Mouse (Mus musculus): ENCODE measurements at regions not wholly inside any gene's neighbourhood (a gene's known extent, or its start where the extent isn't known, plus 50 kb on each side); places are given as distances from the start of the nearest gene placed in this dataset.

GRCm38 (mm10) chr2:71694758-71695310 is 50.6 kb upstream of the Itga6 start:
- no peak for TF ChIP-seq GATA1 (IDR thresholded peaks at IDR 0.05; ENCODE audit: borderline replicate concordance, low read length)
- no peak for TF ChIP-seq FLI1 (IDR thresholded peaks at IDR 0.05; ENCODE audit: low read length)
